Mouse (Mus musculus): ENCODE measurements around the gene Galnt15. TPM values are rescaled to one million over a fixed set of nuclear protein-coding genes. Genes with fewer than 3 reads are reported as not detected.

Galnt15 gene
- polyA plus RNA-seq, 1 experiment from 2014 or later: not detected

- H3K4me1 ChIP-seq (replicated peaks; ENCODE audit: control insufficient read depth, insufficient read depth, low read length): 0 out of 2 replicates have a peak, but pooled peaks cover 2% of the 10 kb centered on the region
- no peak overlapping the region for H3K4me2 ChIP-seq
- DNase-seq (ENCODE audit: low spot score): no peak
- no peaks in the 10 kb centered on the region for H3K9me3 ChIP-seq (ENCODE audit: control insufficient read depth, low read length)
- no peak overlapping the region for H3K9ac ChIP-seq (ENCODE audit: low read depth, low read length)
- H3K4me3 ChIP-seq (ENCODE audit: low read depth, low read length): no peak overlapping the region
- no peaks in the 10 kb centered on the region for H3K27me3 ChIP-seq (replicated peaks; ENCODE audit: control insufficient read depth, insufficient read depth, low read length)
- H3K36me3 ChIP-seq (ENCODE audit: control insufficient read depth, insufficient read depth, low read length): peaks cover 9% of the 10 kb centered on the region; the same call in 1 of the 2 replicates
- no peak overlapping the region for H3K27ac ChIP-seq (ENCODE audit: low read depth, low read length)
- WGBS: 58% methylated on average over 7 of the region's 7 CpGs
- no peak; the same call in 1 of the 2 replicates for ATAC-seq (replicated peaks; ENCODE audit: low FRiP score)
Measured at GRCm38 (mm10) chr14:32105663-32106062, 76.9 kb downstream of the Galnt15 start.

GRCm38 (mm10) chr14:32106911-32107310, 78.1 kb downstream of the Galnt15 start:
- Histone ChIP-seq H3K4me1 (replicated peaks; ENCODE audit: control insufficient read depth, insufficient read depth, low read length) (0 out of 2 replicates have a peak, but pooled peaks cover 2% of the 10 kb centered on the region), H3K27ac (ENCODE audit: low read depth, low read length) (no peak overlapping the region), H3K4me3 (ENCODE audit: low read depth, low read length) (no peak overlapping the region), H3K36me3 (ENCODE audit: control insufficient read depth, insufficient read depth, low read length) (peaks cover 6% of the 10 kb centered on the region; the same call in 1 of the 2 replicates), H3K4me2 (no peak overlapping the region), H3K9me3 (ENCODE audit: control insufficient read depth, low read length) (no peaks in the 10 kb centered on the region), H3K27me3 (replicated peaks; ENCODE audit: control insufficient read depth, insufficient read depth, low read length) (no peaks in the 10 kb centered on the region), H3K9ac (ENCODE audit: low read depth, low read length) (no peak overlapping the region)
- ATAC-seq (replicated peaks; ENCODE audit: low FRiP score) (no peak), DNase-seq (ENCODE audit: low spot score) (no peak)
- WGBS: 87% methylated on average over 4 of the region's 4 CpGs

Other genes with a start within 250 kb of the Galnt15 start
- gene Ankrd28, start 198.3 kb upstream of the Galnt15 start, polyA plus RNA-seq (2014; fragmentation: Nextera tagmentation; extraction: Ambion mirVana): 8.5 and 8.7 TPM in 2 replicates
- gene Oxnad1, start 56.4 kb downstream of the Galnt15 start, polyA plus RNA-seq (2014; fragmentation: Nextera tagmentation; extraction: Ambion mirVana): 27.2 and 32.9 TPM in 2 replicates
- gene Dph3, start 56.7 kb downstream of the Galnt15 start, polyA plus RNA-seq (2014; fragmentation: Nextera tagmentation; extraction: Ambion mirVana): 130 and 141 TPM in 2 replicates
- 0.38 TPM in 1 of 2 replicates, not detected in the other for gene Msmb, start 113.0 kb downstream of the Galnt15 start, polyA plus RNA-seq (2014; fragmentation: Nextera tagmentation; extraction: Ambion mirVana)
- gene Ncoa4, start 130.9 kb downstream of the Galnt15 start, polyA plus RNA-seq (2014; fragmentation: Nextera tagmentation; extraction: Ambion mirVana): 172 and 197 TPM in 2 replicates
- 425 and 431 TPM in 2 replicates for gene Timm23, start 172.9 kb downstream of the Galnt15 start, polyA plus RNA-seq (2014; fragmentation: Nextera tagmentation; extraction: Ambion mirVana)
- gene Parg, start 173.0 kb downstream of the Galnt15 start, polyA plus RNA-seq (2014; fragmentation: Nextera tagmentation; extraction: Ambion mirVana): 37.2 and 41.3 TPM in 2 replicates

All from liver, embryonic 11.5 days (tissue).